Mouse (Mus musculus) induced T-regulatory cell, adult 2 months (primary cell): Measurements from ENCODE around the gene Nbeal2.

Experiments used
- DNase-seq: peaks from one replicate; pipeline ENCODE4 v3.0.0-alpha.2; 2012; ENCODE audit warnings: low read depth

Gene Nbeal2

DNA sequence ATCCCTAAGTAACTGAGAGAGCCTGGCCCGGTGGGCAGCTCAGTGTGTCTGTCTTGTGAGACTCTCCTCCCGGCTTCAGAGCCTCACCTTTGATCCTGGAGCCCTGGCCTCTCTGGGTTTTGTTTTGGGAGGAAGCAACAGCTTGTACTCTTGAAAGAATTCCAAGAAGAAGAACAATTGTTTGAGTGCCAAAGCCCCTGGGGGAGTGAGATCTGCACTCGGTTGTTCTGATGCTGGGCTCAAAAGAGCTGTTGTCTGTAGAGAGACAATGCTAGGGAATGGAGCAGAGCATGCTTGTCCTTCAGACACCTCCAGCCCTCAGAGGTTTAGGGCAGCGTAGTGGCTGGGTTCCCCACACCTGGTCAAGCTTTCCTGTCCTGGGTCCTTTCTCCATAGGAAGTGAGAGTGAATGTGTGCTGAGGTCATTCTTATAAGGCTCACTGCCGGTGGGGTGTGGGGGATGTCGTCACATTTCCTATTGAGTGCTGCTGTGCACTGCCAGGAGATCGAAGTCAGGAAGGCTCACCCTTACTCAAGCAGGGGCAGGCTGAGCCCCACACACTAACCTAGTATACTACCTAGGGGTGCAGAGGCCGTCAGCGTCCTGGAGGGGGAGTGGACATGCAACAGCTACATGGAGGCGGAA is 19.3 kb upstream of the Nbeal2 start:
- no peak for DNase-seq

DNA sequence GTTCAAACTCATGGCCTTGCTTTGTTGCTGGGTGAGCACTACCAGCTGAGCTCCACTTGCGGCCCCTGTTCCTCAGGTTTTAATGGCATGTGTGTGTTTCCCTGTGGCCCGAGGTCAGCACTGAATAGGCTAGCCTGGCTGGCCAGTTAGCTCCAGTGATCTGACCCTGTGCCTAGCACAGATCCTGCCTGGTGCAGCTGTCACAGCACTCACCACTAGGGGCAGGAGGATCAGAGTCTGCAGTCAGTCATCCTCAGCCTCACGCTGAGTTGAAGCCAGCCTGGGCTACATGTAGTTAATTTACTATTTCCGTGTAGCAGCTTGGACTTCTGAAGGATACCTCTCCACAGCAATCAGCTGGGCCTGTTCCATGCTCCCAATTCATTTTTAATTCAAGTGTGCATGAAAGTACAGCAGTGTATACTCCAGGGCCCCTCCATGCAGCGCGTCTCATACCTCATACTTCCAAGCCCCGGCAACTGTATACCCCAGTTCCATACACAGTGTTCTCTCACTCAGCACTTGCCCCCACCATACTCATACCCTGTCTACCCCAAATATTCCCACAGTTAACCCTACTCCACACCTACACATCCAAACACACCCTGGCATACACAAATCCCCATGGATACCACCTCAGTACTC is 18.6 kb upstream of the Nbeal2 start:
- DNase-seq = peak; percentile 45

DNA sequence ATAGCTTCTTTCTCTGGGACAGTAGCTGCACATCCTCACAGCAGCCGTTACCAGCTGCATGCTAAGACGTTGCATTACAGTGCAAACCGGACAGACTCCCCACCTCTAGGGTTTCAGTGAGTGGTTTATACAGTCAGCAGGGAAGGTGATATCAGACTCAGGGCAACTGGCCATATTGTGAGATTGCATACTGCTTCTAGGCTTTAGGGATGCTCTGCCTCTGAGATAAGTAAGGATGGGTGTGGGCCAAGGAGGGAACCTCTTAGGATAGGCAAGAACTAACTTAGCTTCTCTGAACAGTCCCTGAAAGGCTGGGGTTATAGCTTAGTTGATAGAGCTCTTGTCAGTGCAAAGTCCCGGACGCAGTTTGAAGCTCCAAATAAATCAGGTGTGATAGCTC is 15.8 kb upstream of the Nbeal2 start:
- no peak for DNase-seq

DNA sequence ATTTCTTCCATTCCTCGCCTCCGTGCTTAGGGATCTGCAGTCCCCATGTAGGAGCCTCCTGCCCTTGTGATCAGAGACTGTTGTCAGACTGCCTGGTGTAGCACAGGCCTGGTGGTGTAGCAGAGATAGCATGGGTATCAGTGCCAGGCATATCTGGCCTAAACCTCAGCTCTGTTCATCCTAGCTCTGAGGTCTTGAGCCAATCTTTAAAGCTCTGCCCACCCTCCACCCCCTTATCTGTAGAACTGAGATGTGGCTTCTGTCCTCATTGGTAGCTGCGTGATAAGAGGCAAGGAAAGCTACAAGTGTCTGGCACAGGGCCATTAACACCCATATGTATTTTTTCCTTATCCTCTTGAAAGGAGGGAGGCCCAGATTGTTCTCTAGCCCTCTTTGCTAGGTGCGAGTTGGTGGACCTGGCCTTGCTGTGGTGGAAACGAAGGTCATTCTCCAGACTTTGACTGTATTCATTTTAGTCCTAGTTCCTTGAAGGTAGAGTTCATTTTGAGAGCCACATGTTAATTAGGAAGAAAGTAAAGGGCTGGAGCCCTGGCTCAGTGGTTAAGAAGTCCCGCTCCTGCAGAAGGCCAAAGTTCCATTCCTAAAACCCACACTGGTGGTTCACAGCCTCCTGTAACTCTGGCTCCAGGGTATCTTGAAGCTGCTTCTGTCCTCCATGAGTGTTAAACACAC is 14.8 kb upstream of the Nbeal2 start:
- DNase-seq = no peak

DNA sequence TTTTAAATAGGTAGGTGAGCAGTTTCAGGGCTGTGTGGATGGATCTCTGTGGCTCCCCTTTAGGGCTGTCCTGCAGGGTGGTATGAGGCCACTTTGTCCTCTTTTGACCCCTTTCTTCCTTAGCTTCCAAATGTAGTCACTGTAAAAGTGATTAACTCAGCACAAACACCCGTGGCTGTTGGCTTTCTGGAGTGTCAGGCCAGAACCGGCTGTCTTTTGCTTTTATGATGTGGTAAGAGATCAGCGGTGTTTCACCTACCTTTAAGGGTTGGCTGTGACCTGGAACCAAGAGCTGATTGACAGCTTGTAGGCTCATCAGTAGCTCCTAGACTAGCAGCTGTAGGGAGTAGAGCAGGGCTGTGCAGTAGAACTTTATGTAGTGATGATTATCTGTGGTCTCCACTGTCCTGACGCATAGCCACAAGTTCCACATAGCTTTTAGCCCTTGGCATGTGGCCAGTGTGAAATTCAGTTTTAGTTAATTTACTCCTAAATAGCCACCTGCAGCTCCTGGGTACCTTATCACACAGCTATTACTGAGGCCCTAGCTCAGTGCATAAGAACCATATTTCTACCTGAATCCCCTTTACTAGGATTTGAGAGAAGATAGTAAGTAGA is 13.4 kb upstream of the Nbeal2 start:
- no peak for DNase-seq

DNA sequence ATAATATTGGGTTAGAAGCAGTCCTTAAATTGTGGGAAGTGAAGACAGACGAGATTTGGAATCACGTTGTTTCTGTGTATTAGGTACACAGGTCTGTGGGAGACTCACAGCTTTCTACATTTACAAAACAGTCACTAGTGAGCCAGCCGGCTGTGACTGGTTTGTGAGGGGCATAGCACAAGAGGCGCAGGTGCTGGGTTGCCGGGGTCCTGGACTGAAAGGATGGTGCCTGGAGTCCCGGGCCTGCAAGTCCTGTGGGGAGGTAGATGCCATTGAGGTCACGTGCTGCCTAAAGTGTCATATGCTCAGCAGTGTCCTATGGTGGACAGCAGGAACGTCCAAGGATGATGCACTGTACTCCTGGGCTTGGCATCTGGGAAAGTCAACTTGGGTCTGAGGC is 12.4 kb upstream of the Nbeal2 start:
- no peak for DNase-seq

DNA sequence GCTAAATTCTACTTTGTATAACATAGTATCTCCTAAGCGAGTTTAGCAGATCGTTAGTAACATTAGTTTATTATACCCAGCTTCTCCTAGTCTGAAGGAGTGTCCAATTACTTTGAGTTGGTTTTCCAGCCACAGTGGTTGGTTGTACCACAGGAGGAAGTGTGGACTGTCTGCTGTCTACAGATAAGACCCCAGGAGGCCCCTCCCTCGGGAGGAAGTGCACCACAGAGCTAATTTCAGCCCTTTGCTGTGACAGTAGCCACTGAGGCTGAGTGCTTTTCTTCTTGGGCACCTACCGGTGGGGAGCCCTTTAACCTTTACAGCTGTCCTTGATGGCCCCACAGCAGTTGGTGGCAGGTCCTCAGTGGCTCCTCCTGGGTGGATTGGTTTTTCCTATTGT is 12.0 kb upstream of the Nbeal2 start:
- DNase-seq = no peak

DNA sequence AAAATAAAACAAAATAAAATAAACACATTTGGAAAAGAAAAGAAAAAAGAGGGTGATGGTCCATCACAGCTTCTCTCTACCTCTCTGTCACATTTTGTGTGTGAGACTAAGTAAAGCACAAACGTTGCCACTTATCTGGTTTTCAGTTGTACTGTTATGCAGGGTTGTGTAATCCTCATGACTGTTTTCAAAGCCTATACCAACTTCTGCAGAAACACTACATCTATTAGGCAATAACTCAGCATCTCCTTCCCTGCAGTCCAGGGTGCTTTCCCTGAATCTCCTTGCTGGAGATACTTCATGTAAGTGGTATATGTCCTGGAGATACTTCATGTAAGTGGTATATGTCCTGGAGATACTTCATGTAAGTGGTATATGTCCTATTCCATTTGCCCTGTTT is 8.9 kb upstream of the Nbeal2 start:
- DNase-seq = no peak

DNA sequence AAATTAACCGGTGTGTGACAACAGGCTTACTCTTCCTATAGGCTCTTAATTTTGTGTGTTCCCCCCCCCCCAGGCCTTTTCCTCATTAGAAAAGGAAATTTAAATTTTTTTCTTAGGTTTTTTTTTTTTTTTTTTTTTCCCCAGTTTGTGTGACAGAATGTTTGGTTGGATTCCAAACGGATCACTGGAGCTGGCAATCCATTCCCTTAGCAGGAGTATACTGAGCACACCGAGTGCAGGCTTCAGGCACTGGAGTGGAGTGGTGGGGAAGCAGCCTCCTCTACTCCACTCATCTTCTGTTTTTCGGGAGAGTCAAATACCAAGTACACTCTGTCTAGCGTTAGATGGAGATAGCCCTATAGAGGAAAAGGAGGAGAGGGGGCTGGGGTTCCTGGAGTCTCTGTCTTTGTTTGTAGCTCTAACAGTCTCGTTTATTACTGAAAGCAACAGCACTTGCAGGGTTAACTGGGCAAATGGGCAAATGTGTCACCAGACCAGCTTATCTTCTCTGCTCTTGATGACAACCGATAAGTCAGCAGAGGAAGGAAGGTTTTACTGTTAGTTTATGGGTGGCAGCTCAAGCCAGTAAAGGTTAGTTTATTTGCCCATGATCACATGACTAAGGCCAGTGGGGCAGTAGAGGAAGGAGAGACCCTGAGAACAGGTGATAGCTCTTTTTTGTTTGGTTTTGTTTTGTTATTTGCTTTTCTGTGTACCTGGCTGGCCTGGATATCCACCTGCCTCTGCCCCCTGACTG is 7.1 kb upstream of the Nbeal2 start:
- DNase-seq = no peak

DNA sequence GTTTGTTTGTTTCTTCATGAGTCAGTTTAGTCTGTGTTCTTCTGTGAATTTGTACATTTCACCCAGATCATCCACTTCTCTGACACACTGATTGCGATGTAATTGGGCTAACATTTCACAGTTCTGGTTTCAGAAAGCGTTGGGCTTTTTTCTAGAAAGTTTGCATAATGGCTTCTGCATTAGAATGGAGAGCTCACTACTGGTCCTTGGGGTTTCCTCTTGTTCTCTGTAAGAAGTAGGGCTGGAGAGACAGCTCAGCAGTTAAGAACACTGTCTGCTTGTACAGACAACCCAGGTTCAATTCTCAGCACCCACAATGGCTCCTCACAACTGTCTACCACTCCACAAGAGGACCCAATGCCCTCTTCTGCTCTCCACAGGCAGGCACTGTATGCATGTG is 6.2 kb upstream of the Nbeal2 start:
- no peak for DNase-seq

DNA sequence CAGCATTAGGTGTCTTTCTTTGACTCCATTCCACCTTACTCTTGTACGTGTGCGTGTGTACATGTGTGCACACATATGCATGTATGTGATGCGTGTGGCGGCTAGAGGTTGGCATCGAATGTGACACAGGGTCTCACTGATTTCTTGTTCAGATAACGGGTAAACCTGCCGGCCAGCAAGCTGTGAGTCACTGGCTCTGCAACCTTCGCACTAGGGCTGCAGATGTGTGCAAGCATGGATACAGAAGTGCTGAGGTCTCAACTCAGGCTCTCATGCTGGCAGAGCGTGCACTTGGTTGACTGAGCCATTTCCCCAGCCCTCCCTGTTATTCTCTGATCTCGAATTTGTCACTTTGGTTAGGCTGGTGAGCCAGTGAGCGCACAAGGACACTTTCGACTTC is 5.6 kb upstream of the Nbeal2 start:
- DNase-seq = no peak

DNA sequence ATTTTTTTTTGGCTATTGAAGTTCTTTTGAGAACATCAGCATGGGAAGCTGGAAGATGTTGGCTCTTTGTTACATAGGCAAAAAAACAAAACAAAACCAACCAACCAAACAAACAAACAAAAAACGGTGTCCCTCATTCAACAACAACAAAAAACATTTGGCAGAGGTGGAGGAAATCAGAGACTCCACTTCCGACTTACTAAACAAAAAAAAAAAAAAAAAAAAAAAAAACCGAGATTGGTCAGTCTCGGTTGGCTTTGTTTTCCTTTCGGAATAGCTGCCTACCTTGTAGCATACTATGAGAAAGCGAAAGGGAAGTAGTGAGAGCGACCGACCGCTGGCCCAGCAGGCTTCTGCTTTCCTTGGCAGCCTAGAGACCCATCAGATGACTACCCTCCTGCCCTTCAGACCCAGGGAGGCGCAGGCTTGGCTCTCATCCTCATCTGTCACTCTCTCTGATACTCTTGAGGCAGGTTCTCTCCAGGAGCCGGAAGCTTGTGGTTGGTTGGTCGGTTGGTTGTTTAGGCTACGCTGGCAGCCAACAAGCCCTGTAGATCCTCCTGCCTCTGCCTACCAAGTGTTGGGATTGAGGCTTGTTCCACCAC is 3.6 kb upstream of the Nbeal2 start:
- DNase-seq = peak; percentile 81

DNA sequence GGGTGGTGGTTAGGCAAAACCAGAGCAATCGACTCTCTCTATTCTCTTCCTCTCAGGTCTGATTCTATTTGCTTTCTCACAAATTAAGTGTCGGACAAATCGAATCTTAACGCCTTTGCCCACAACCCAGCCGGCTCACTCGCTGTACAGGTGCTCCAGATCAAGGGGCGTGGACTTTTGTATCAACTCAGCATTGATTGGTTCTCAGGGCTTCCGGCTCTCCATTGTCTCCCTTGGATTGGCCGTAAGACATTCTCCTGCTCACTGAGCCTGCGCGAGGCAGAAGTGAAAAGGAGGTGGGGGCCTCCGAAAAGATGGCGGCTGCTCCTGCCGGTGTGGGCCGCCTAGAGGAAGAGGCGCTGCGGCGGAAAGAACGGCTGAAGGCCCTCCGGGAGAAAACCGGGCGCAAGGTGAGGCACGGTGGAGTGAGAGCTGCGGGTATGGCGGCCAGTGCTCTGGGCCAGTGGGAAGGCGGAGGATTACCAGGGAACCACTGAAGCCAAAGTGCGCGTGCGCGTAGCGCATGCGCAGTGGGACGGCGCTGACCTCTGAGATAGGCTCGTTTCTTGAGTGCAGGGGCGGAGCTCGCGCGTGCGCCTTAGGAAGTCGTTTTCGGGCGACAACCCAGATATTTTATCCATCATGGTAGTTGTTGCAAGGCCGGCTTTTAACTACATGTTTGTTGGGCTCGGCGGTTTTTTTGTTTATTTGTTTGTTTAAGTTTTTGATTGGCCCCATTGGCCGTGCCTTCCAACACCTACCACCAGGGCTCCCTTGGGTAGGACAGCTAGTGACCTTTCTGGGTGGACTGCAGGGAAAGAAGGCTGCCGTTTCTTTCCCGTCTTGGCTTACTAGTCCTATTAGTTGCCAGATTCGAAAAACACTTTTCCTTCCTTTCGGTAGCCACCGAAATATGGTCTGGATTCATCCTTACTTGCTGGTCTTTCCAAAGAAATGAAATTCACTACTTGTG is 2.6 kb upstream of the Nbeal2 start, which contains the start of gene Ccdc12:
Gene Ccdc12 (plus strand): TSS at position 255 of the 973 bp plus-strand sequence.
- peak; percentile 99 for DNase-seq

DNA sequence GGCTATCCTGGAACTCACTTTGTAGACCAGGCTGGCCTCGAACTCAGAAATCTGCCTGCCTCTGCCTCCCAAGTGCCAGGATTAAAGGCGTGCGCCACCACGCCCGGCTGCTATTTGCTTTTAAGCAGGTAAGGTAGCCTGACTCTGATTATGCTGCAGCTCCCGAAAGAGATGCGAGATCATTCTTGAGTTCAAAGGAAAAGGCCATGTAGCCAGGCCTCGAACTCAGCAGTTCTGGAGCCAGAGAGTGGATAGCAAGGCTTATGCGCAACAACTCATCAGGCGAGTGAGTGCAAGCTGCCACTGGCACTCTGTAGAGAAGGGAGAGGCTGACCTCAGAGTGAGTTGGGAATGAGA is 1.7 kb upstream of the Nbeal2 start:
- DNase-seq = no peak

DNA sequence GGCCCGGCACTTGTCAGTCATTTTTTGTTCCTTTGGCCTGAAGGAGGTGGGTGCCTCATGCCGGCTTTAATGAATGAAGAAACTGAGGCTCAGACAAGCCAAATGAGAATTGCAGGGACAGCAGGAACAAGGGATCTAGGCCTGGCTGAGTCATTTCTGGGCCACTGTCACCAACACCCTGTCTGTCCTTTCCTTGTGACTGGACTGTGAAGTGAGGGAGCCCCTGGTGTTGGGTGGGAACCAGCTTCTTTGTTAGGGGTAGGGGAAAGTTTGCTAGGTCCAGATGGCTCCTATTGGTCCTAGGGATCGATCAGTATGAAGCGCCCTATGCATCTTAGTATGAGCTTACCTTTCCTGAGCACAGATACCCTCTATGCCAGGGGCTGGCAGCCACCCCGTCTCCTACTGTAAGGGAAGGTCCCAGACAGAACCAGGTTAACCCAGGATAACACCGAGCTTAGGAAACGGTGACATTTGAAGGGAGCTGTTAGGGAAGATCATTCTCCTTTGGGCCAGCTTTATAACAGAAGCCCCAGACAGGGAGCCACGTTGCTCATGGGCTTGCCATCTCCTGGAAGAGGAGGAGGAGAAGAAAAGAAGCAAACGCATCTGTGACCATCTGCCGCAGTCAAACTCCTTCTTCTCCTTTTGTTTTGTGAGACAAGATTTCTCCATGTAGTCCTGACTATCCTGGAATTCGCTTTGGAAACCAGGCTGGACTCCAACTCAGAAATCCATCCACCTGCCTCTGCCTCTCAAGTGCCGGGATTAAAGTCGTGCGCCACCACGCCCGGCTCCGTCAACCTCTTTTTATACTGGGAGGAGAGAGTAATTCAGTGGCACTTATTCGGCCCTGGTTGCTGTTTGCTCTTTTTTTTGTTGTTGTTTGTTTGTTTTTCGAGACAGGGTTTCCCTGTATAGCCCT is 1.0 kb upstream of the Nbeal2 start:
- no peak for DNase-seq

DNA sequence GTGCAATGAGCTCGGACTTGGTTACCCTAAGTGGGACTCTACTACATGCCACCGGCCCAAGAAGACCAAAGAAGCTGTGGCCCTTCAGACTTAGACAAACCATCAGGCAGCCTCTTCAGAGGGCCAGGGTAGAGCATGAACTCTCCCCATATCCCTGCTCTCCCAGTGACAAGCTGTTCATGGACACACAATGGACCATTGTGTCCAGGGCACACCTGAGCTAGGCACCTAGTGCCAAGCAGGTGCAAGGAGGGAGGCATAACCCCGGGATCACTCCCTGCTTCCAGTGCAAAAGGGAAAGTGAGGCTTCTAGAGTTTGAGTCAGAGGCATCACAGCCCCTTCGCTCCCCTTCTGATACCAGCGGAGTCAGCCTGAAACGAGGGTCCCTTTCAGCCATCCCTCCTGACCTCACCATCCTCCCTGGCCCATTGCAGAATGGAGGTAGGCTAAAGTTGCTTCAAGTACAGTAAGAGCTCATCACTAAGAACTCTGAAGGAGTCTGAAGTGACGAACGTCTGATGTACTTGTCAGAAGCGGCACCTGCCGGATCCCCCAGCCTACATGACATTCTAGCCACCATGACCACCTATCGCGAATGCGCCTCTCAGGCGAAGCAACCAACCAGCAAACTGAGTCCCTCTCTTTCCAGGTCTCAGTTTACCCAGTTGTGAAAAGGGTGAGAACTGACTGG is 852 bp downstream of the Nbeal2 start:
- peak; percentile 63 for DNase-seq

DNA sequence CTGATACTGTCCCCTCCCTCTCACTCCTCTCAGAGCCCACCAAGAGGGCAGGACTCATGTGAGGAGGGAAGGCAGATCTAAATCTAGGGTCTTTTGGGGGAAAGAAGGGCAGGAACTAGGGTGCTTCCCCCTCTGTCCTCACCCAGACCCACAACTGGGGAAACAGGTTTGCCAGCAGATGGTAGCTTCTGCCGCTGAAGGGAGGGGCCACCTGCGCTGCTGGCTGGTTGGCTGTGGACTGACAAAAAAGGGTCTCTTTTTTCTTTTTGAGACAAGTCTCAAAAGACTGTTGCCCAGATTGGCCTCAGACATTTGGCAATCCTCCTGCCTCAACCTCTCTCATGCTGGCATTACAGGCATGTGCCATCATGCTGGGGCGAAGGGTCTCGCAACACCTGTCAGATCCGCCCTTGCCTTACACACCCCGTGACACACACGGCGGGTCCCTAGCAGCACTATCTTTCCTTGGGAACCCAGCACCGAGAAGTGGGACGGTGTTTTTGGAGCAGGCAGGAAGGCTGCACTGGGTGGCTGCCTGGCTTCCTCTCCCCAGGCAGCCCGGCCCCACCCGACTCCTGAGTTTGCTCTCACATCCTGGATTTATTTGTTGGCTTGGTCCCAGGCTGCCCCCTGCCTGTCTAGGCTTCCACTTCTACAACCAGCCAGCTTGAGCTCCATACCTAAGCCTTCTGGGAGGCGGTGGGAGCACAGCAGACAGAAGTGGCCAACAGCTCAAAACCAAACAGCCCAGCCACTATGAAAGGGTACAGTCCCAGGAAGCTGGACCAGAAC is 1.8 kb downstream of the Nbeal2 start:
- peak; percentile 76 for DNase-seq

DNA sequence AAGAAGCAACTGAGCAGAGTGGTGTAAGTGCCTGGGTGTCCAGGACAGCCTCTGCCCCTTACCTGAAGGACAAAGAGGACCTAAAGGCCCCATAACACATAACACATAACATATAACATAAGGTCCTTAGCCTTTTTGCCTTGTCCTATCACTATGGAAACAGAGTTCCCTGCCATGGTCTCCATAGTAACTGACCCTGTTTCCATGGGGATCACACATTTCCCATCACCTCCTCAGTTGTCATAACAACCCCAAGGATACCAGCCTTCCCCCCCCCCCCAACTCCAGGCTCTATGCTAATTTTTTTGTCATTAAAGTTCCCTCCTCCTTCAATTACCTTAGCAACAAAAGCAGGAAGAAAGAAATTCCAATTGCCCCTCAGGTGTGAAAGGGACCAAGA is 4.2 kb downstream of the Nbeal2 start:
- DNase-seq = no peak
